Mouse (Mus musculus) MEL (cell line): ENCODE results near the gene Aip.

ENCODE experiments used
- CTCF ChIP-seq, 3 experiments: IDR thresholded peaks in 2 of 3; conservative IDR thresholded peaks in 1 of 3; 2 replicates each; pipeline ENCODE4 v1.5.1; 2011 to 2012; ENCODE audit warnings: low read length in 3 of 3, low read depth in 2 of 3, mild to moderate bottlenecking in 2 of 3, improper control_type of control experiment in 1 of 3, inconsistent platforms in 1 of 3, mixed read lengths in 1 of 3, moderate library complexity in 1 of 3; ENCODE audit not compliant: control insufficient read depth in 1 of 3, insufficient read depth in 1 of 3, poor library complexity in 1 of 3, severe bottlenecking in 1 of 3
- KAT2A ChIP-seq: conservative IDR thresholded peaks from 2 replicates; pipeline ENCODE4 v1.6.1; 2012; ENCODE audit warnings: low read depth, low read length, improper control_type of control experiment, inconsistent platforms
- MAZ ChIP-seq: IDR thresholded peaks from 2 replicates; pipeline ENCODE4 v1.6.1; 2012; ENCODE audit warnings: low read depth, mild to moderate bottlenecking, inconsistent platforms, low read length, improper control_type of control experiment
- MEF2A ChIP-seq: IDR thresholded peaks from 2 replicates; pipeline ENCODE4 v1.6.1; 2014; ENCODE audit warnings: low read depth, mild to moderate bottlenecking, inconsistent platforms, low read length, improper control_type of control experiment; ENCODE audit not compliant: poor library complexity, insufficient replicate concordance, severe bottlenecking; ENCODE audit errors: extremely low read depth
- NRF1 ChIP-seq: IDR thresholded peaks from 2 replicates; pipeline ENCODE4 v1.6.1; 2014; ENCODE audit warnings: low read depth, mild to moderate bottlenecking, inconsistent platforms, low read length, improper control_type of control experiment, moderate library complexity; ENCODE audit not compliant: poor library complexity, insufficient read depth, severe bottlenecking
- ZC3H11A ChIP-seq: IDR thresholded peaks from 2 replicates; pipeline ENCODE4 v1.6.1; 2012; ENCODE audit warnings: low read depth, mild to moderate bottlenecking, inconsistent platforms, low read length, improper control_type of control experiment

- TF ChIP-seq CTCF (IDR thresholded peaks at IDR 0.05 in 2 of 3, conservative IDR thresholded peaks at IDR 0.05 in 1 of 3; ENCODE audit: control insufficient read depth in 1 of 3, insufficient read depth in 1 of 3, low read depth in 2 of 3, low read length in 3 of 3, poor library complexity in 1 of 3, severe bottlenecking in 1 of 3) (peak; percentile 94 to 98 (median 95)), NRF1 (0 out of 2 replicates have a peak, but pooled peaks have one; percentile 3), MAZ (0 out of 2 replicates have a peak, but pooled peaks have one; percentile 45), ZC3H11A (peak; percentile 87), MEF2A (no peak), KAT2A (no peak)
These were observed 26.6 kb downstream of the Aip start for GRCm38 (mm10) chr19:4099056-4099455.
